Mouse (Mus musculus): ENCODE data around the gene Tgfb3.

- TF ChIP-seq CTCF (IDR thresholded peaks at IDR 0.05; ENCODE audit: low read depth) (peak; percentile 91), EP300 (IDR thresholded peaks at IDR 0.05; ENCODE audit: low read depth) (no peak)
These were observed 394 bp upstream of the Tgfb3 start for GRCm38 (mm10) chr12:86079202-86079667.

Data from heart, postnatal 0 days (tissue).